ENCODE assay signal across 27 mouse cellular contexts in the genomic region with DNA sequence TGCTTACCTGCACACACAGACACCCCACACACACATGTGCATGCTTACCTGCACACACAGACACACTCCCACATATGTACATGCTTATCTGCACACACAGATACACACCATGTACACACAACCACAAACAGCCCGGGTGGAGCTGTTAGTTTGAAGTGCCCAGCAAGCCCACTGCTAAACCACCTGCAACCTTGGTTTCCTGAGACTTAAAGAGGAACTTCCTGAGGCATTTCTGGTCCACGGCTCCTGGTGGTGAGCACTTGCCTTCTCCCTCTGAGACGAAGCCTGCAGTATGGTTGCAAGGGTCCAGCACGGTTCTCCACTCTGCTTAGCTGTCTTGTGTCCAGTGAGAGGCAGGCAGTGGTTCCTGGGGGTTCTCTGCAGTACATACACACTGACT. TPM values are rescaled to one million over a fixed set of nuclear protein-coding genes. Genes with fewer than 3 reads are reported as not detected.
DNase-seq lines count a peak whose midpoint lies in the region; ATAC-seq and TF ChIP-seq lines count a peak whose summit lies in the region.
"Had no signal": no experiment of that assay in that cellular context is flagged by ENCODE, and none has a peak within 500 bp of the region (broad histone marks: within the 10 kb centered on the region; RNA-seq: fewer than 3 reads in every experiment).

No protein-coding gene starts in this region.

- no peak overlapping the region for H3K27ac ChIP-seq in thymus, adult 2 months (ENCODE audit: control insufficient read depth, insufficient read depth, low read length)
- peak overlapping the region; percentile 37; the same call in 1 of the 2 replicates for H3K27ac ChIP-seq in limb, embryonic 12.5 days
- H3K27ac ChIP-seq: forebrain, embryonic 10.5 days; forebrain, embryonic 13.5 days; heart, embryonic 15.5 days; hindbrain, embryonic 14.5 days; hindbrain, postnatal 0 days had no signal

- H3K4me2 ChIP-seq in limb, embryonic 12.5 days = no peak overlapping the region
- H3K4me2 ChIP-seq: forebrain, embryonic 13.5 days; heart, embryonic 12.5 days; heart, embryonic 15.5 days; hindbrain, embryonic 14.5 days had no signal

- no peaks in the 10 kb centered on the region for H3K27me3 ChIP-seq in thymus, adult 2 months (ENCODE audit: control insufficient read depth, insufficient read depth, low read length)
- H3K27me3 ChIP-seq in limb, embryonic 12.5 days = no peaks in the 10 kb centered on the region
- H3K27me3 ChIP-seq: forebrain, embryonic 13.5 days; heart, embryonic 12.5 days; heart, embryonic 15.5 days had no signal

- H3K9ac ChIP-seq in limb, embryonic 12.5 days (replicated peaks) = no peak overlapping the region
- H3K9ac ChIP-seq: forebrain, embryonic 13.5 days; heart, embryonic 12.5 days; heart, embryonic 15.5 days; hindbrain, embryonic 14.5 days had no signal

- TF ChIP-seq CTCF in thymus, adult 2 months (IDR thresholded peaks at IDR 0.05; ENCODE audit: borderline replicate concordance, control insufficient read depth, extremely low read depth, insufficient read depth, low read length, poor library complexity) = no peak

- H3K36me3 ChIP-seq in thymus, adult 2 months (ENCODE audit: control insufficient read depth, insufficient read depth, low read length) = no peaks in the 10 kb centered on the region
- H3K36me3 ChIP-seq in limb, embryonic 12.5 days = no peaks in the 10 kb centered on the region
- H3K36me3 ChIP-seq: forebrain, embryonic 10.5 days; heart, embryonic 12.5 days; heart, embryonic 15.5 days had no signal

- no peaks in the 10 kb centered on the region for H3K9me3 ChIP-seq in limb, embryonic 12.5 days
- H3K9me3 ChIP-seq: forebrain, embryonic 10.5 days; forebrain, embryonic 13.5 days; heart, embryonic 12.5 days; heart, embryonic 15.5 days had no signal

- no peak overlapping the region for H3K4me3 ChIP-seq in thymus, adult 2 months (ENCODE audit: control insufficient read depth, insufficient read depth, low read length)
- no peak overlapping the region for H3K4me3 ChIP-seq in limb, embryonic 12.5 days (replicated peaks)
- H3K4me3 ChIP-seq: forebrain, embryonic 10.5 days; forebrain, embryonic 13.5 days; gastrocnemius, adult 2 months; heart, embryonic 12.5 days; heart, embryonic 15.5 days had no signal

- H3K4me1 ChIP-seq in thymus, adult 2 months (replicated peaks; ENCODE audit: control insufficient read depth, insufficient read depth, low read length) = peaks cover 15% of the 10 kb centered on the region
- peaks cover 34% of the 10 kb centered on the region for H3K4me1 ChIP-seq in limb, embryonic 12.5 days (replicated peaks)
- H3K4me1 ChIP-seq: forebrain, embryonic 13.5 days had no signal

- WGBS in thymus, adult 2 months = 15% methylated on average over 4 of the region's 4 CpGs
- 59% methylated on average over 4 of the region's 4 CpGs for WGBS in limb, embryonic 12.5 days

- ATAC-seq in granulocyte monocyte progenitor cell, adult 5-6 weeks (replicated peaks; ENCODE audit: poor library complexity, severe bottlenecking) = peak; percentile 71
- ATAC-seq in limb, embryonic 12.5 days (ENCODE audit: insufficient number of reproducible peaks, insufficient read depth, low FRiP score, low TSS enrichment, low read depth) = no peak
- ATAC-seq: activated CD4-positive, CD25-positive, alpha-beta regulatory T cell, adult 4 months; forebrain, embryonic 13.5 days; forebrain, embryonic 16.5 days; hindbrain, postnatal 0 days; inflammation-experienced regulatory T-cells, adult 6 months; intestine, embryonic 16.5 days had no signal

- TF ChIP-seq POLR2A in thymus, adult 2 months (IDR thresholded peaks at IDR 0.05; ENCODE audit: control insufficient read depth, extremely low read depth, insufficient read depth, low read length, poor library complexity) = no peak

- peak; percentile 28 for DNase-seq in thymus, postnatal 4 days
- no peak for DNase-seq in thymus, adult 2 months
- DNase-seq in cerebellum, adult 11 months = no peak
- DNase-seq in frontal cortex, postnatal 14 days (ENCODE audit: low spot score in 2 of 2) = no peak
- no peak for DNase-seq in cerebellum, postnatal 25 days
- DNase-seq: adrenal gland, adult 8-10 months; adrenal gland, postnatal 25 days; cerebellum, adult 18-20 months; cerebellum, adult 9-11 months; cerebellum, postnatal 36 days; gastrocnemius, adult 2 months; gastrocnemius, postnatal 14 days; heart, adult 18-20 months; heart, postnatal 10 days; heart, postnatal 36 days had no signal

RNA-seq across cellular contexts. Expression of a gene that starts 14.3 kb away (rescaled TPM):
- 7.2 and 9.0 TPM in 2 replicates for polyA plus RNA-seq in thymus, adult 2 months (2012; rRNA removed)
- 0.19 TPM in 1 of 2 replicates, not detected in the other for total RNA-seq in granulocyte monocyte progenitor cell, adult 5-6 weeks (2014; fragmentation: Nextera tagmentation)
- 0.13 and 0.26 TPM in 2 replicates for total RNA-seq in granulocyte monocyte progenitor cell, adult 5-6 weeks (2017)
- 12.6 and 12.9 TPM in 2 replicates for polyA plus RNA-seq in limb, embryonic 12.5 days (2016; fragmentation: Nextera tagmentation; extraction: Ambion mirVana)
